Mouse (Mus musculus): ENCODE data around the gene Desi2.

DNA sequence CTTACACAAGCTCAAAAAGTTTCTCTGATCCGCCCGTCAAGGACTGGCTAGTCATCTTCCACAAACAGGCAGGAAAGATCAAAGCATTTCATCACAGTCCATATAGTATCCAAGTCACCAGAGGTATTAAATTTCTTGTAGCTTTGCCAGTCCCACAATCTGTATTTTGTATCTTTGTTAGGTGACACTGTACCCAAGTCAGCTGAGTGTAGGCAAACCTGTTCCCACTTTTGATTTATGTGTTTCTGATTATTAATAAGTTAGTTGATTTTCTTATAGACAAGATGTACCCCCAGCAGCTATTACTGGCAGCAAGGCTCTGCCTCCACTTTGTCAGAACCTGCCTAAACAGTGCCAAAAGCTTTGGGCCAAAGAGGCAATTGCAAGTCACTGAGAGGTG is 71.6 kb downstream of the Desi2 start:
- TF ChIP-seq EP300 (IDR thresholded peaks at IDR 0.05) (no peak), CTCF (IDR thresholded peaks at IDR 0.05) (no peak)
